In the genomic region with DNA sequence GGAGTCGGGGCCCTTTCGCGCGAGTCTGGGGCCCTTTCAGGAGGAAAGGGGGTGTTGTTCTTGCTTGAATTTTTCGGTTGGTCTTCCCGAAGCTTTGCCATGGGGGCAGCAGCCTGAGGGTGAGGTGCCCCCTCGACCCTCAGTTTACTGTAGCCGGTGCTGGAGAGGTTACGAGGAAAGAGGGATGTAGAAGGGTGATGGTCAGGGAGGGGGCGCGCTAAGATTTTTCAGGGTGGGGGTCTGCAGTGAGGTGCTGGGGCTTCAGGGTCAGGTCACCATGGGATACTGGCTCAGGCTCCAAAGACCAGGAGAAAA, we compare ENCODE assay signal across 8 mouse cellular contexts. TPM values are rescaled to one million over a fixed set of nuclear protein-coding genes. Genes with fewer than 3 reads are reported as not detected.
DNase-seq lines count a peak whose midpoint lies in the region; ATAC-seq lines count a peak whose summit lies in the region.

No protein-coding gene starts in this region.

- H3K27ac ChIP-seq in brown adipose tissue, adult 24 weeks (replicated peaks; ENCODE audit: low read depth, low read length) = no peak overlapping the region
- H3K27ac ChIP-seq in hindbrain, embryonic 14.5 days = no peak overlapping the region
- H3K27ac ChIP-seq in midbrain, embryonic 15.5 days = no peak overlapping the region

- peak overlapping the region; percentile 50 for H3K4me3 ChIP-seq in brown adipose tissue, adult 24 weeks (ENCODE audit: insufficient read depth, low read depth, low read length)
- peak overlapping the region; percentile 90 for H3K4me3 ChIP-seq in hindbrain, embryonic 14.5 days (replicated peaks; ENCODE audit: low read length)
- peak overlapping the region; percentile 94 for H3K4me3 ChIP-seq in midbrain, embryonic 15.5 days

- 0% methylated on average over 11 of the region's 11 CpGs for WGBS in hindbrain, embryonic 14.5 days
- 0% methylated on average over 11 of the region's 11 CpGs for WGBS in midbrain, embryonic 15.5 days

- peaks cover 2% of the 10 kb centered on the region for H3K4me1 ChIP-seq in brown adipose tissue, adult 24 weeks (ENCODE audit: control insufficient read depth, insufficient read depth, insufficient read length, low read length)
- peaks cover 58% of the 10 kb centered on the region for H3K4me1 ChIP-seq in hindbrain, embryonic 14.5 days (replicated peaks; ENCODE audit: control insufficient read depth, insufficient read depth, low read length)
- peaks cover 60% of the 10 kb centered on the region for H3K4me1 ChIP-seq in midbrain, embryonic 15.5 days

- DNase-seq in layer of hippocampus, postnatal 14 days (ENCODE audit: low spot score in 2 of 2) = peak; percentile 33
- DNase-seq in layer of hippocampus, adult 18-20 months (ENCODE audit: low spot score in 2 of 2) = no peak
- DNase-seq in hindbrain, embryonic 14.5 days (ENCODE audit: low spot score) = no peak
- DNase-seq in adrenal gland, postnatal 25 days = no peak
- no peak for DNase-seq in adrenal gland, postnatal 10 days

- H3K36me3 ChIP-seq in hindbrain, embryonic 14.5 days (replicated peaks; ENCODE audit: control insufficient read depth, insufficient read depth) = no peaks in the 10 kb centered on the region
- H3K36me3 ChIP-seq in midbrain, embryonic 15.5 days (replicated peaks) = no peaks in the 10 kb centered on the region

- peak overlapping the region; percentile 96 for H3K4me2 ChIP-seq in hindbrain, embryonic 14.5 days (replicated peaks)
- peak overlapping the region; percentile 96 for H3K4me2 ChIP-seq in midbrain, embryonic 15.5 days

- H3K27me3 ChIP-seq in hindbrain, embryonic 14.5 days (ENCODE audit: control insufficient read depth, insufficient read depth, low read length) = peaks cover 50% of the 10 kb centered on the region
- peaks cover 40% of the 10 kb centered on the region for H3K27me3 ChIP-seq in midbrain, embryonic 15.5 days (replicated peaks)

- no peaks in the 10 kb centered on the region for H3K9me3 ChIP-seq in hindbrain, embryonic 14.5 days (ENCODE audit: control insufficient read depth, low read length)
- no peaks in the 10 kb centered on the region for H3K9me3 ChIP-seq in midbrain, embryonic 15.5 days

- ATAC-seq in hindbrain, embryonic 14.5 days (ENCODE audit: low FRiP score) = no peak; the same call in 1 of the 2 replicates
- ATAC-seq in midbrain, embryonic 15.5 days (replicated peaks) = no peak; the same call in 1 of the 2 replicates
- ATAC-seq in megakaryocyte-erythroid progenitor cell, adult 5-6 weeks (replicated peaks; ENCODE audit: low FRiP score, low TSS enrichment, poor library complexity, severe bottlenecking) = no peak

- H3K9ac ChIP-seq in hindbrain, embryonic 14.5 days = peak overlapping the region; percentile 55
- H3K9ac ChIP-seq in midbrain, embryonic 15.5 days = peak overlapping the region; percentile 42

RNA-seq across cellular contexts. Expression of gene Bahd1, which starts 0.6 kb away (rescaled TPM):
- 10 to 100 TPM; 36.6 to 36.7 TPM for total RNA-seq in layer of hippocampus, postnatal 14 days (2021)
- 10 to 100 TPM; 65.2 to 68.1 TPM for total RNA-seq in layer of hippocampus, adult 18-20 months (2021)
- polyA plus RNA-seq in brown adipose tissue, adult 24 weeks (2012; ENCODE audit: insufficient read depth, insufficient read length, missing spikeins) = 3.8 and 4.3 TPM in 2 replicates
- polyA plus RNA-seq in hindbrain, embryonic 14.5 days (2014; fragmentation: Nextera tagmentation; extraction: Ambion mirVana) = 2.0 and 2.7 TPM in 2 replicates
- polyA plus RNA-seq in midbrain, embryonic 15.5 days (2015; fragmentation: Nextera tagmentation; extraction: Ambion mirVana) = 8.4 and 8.8 TPM in 2 replicates
- total RNA-seq in adrenal gland, postnatal 25 days (2021) = 42.6 and 54.4 TPM in 2 replicates
- total RNA-seq in megakaryocyte-erythroid progenitor cell, adult 5-6 weeks (2014; fragmentation: Nextera tagmentation) = 11.9 and 13.9 TPM in 2 replicates
- total RNA-seq in megakaryocyte-erythroid progenitor cell, adult 5-6 weeks (2017) = 4.9 and 7.2 TPM in 2 replicates
- 10 to 100 TPM; 30.1 to 37.9 TPM for total RNA-seq in adrenal gland, postnatal 10 days (2021)

RNA-seq across cellular contexts. Expression of gene Chst14, which starts 25.5 kb away (rescaled TPM):
- total RNA-seq in layer of hippocampus, postnatal 14 days (2021) = 1 to 10 TPM; 2.5 to 3.2 TPM
- 1 to 10 TPM; 3.2 to 3.3 TPM for total RNA-seq in layer of hippocampus, adult 18-20 months (2021)
- 4.2 and 4.7 TPM in 2 replicates for polyA plus RNA-seq in brown adipose tissue, adult 24 weeks (2012; ENCODE audit: insufficient read depth, insufficient read length, missing spikeins)
- polyA plus RNA-seq in hindbrain, embryonic 14.5 days (2014; fragmentation: Nextera tagmentation; extraction: Ambion mirVana) = 7.7 and 8.7 TPM in 2 replicates
- polyA plus RNA-seq in midbrain, embryonic 15.5 days (2015; fragmentation: Nextera tagmentation; extraction: Ambion mirVana) = 4.7 and 6.0 TPM in 2 replicates
- total RNA-seq in adrenal gland, postnatal 25 days (2021) = 12.6 and 19.1 TPM in 2 replicates
- total RNA-seq in megakaryocyte-erythroid progenitor cell, adult 5-6 weeks (2014; fragmentation: Nextera tagmentation) = 2.2 and 3.6 TPM in 2 replicates
- total RNA-seq in megakaryocyte-erythroid progenitor cell, adult 5-6 weeks (2017) = 1.1 and 1.7 TPM in 2 replicates
- total RNA-seq in adrenal gland, postnatal 10 days (2021) = 10 to 100 TPM; 11.2 to 15.0 TPM

RNA-seq across cellular contexts. Expression of gene Ivd, which starts 39.0 kb away (rescaled TPM):
- total RNA-seq in layer of hippocampus, postnatal 14 days (2021) = 100 to 1,000 TPM in 1 of 2 experiments, 10 to 100 TPM in 1; 97.2 to 126 TPM
- total RNA-seq in layer of hippocampus, adult 18-20 months (2021) = 100 to 1,000 TPM in 1 of 2 experiments, 10 to 100 TPM in 1; 94.5 to 101 TPM
- polyA plus RNA-seq in brown adipose tissue, adult 24 weeks (2012; ENCODE audit: insufficient read depth, insufficient read length, missing spikeins) = 134 and 164 TPM in 2 replicates
- polyA plus RNA-seq in hindbrain, embryonic 14.5 days (2014; fragmentation: Nextera tagmentation; extraction: Ambion mirVana) = 36.4 and 38.1 TPM in 2 replicates
- 43.0 and 50.4 TPM in 2 replicates for polyA plus RNA-seq in midbrain, embryonic 15.5 days (2015; fragmentation: Nextera tagmentation; extraction: Ambion mirVana)
- total RNA-seq in adrenal gland, postnatal 25 days (2021) = 342 and 470 TPM in 2 replicates
- total RNA-seq in megakaryocyte-erythroid progenitor cell, adult 5-6 weeks (2014; fragmentation: Nextera tagmentation) = 17.9 and 24.0 TPM in 2 replicates
- total RNA-seq in megakaryocyte-erythroid progenitor cell, adult 5-6 weeks (2017) = 15.7 and 30.3 TPM in 2 replicates
- 100 to 1,000 TPM; 157 to 177 TPM for total RNA-seq in adrenal gland, postnatal 10 days (2021)

Comparison
In these comparisons a context has a peak if more than half of its experiments do, and no peak if none do; other contexts are left out.
1. DNase-seq: peak in layer of hippocampus, postnatal 14 days (2 of 2); none in layer of hippocampus, adult 18-20 months (0 of 2), hindbrain, embryonic 14.5 days (single experiment), adrenal gland, postnatal 25 days (single experiment) and adrenal gland, postnatal 10 days (single experiment).
2. Peak in every context shown above with its lines, with median percentiles within 50 percentile points of each other: H3K4me3 ChIP-seq.